Mouse (Mus musculus) effector memory CD4-positive, alpha-beta T cell, adult 7 months (primary cell): ENCODE results near the gene Csrnp1. TPM values are rescaled to one million over a fixed set of nuclear protein-coding genes. Genes with fewer than 3 reads are reported as not detected.

ENCODE experiments used
- polyA plus RNA-seq: library from polyadenylated mRNA; unstranded; fragments of 100-300 nt; shearing (Covaris generic); gene quantifications from one replicate; pipeline ENCODE4 v1.2.1, GENCODE M21; 2017

Gene Csrnp1
- 365 TPM for polyA plus RNA-seq

GRCm38 (mm10) chr9:119984536-119985011, at the start of gene Csrnp1:
Csrnp1 (minus strand) TSS chr9:119984658.

GRCm38 (mm10) chr9:120023086-120023811, 38.8 kb upstream of the Csrnp1 start, which contains the start of gene Xirp1:
Xirp1 (minus strand) TSS chr9:120023598.

GRCm38 (mm10) chr9:119937005-119937773, 47.3 kb downstream of the Csrnp1 start, which contains the start of the genes Gorasp1 and Ttc21a:
Gorasp1 (minus strand) TSS chr9:119937565.
Ttc21a (plus strand) TSS chr9:119937606.

Other genes starting within 250 kb of the Csrnp1 start
- gene Scn11a, start 159.2 kb downstream of the Csrnp1 start, polyA plus RNA-seq = 0.11 TPM
- 58.3 TPM for gene Wdr48, start 89.8 kb downstream of the Csrnp1 start, polyA plus RNA-seq
- gene Gorasp1, start 47.1 kb downstream of the Csrnp1 start, polyA plus RNA-seq = 1.2 TPM
- 0.12 TPM for gene Ttc21a, start 47.1 kb downstream of the Csrnp1 start, polyA plus RNA-seq
- not detected for gene Xirp1, start 38.9 kb upstream of the Csrnp1 start, polyA plus RNA-seq
- 1.3 TPM for gene Cx3cr1, start 85.2 kb upstream of the Csrnp1 start, polyA plus RNA-seq
- 6.7 TPM for gene Ccr8, start 107.5 kb upstream of the Csrnp1 start, polyA plus RNA-seq
- 42.9 TPM for gene Slc25a38, start 125.7 kb upstream of the Csrnp1 start, polyA plus RNA-seq
- gene Rpsa, start 143.0 kb upstream of the Csrnp1 start, polyA plus RNA-seq = 1,578 TPM
- gene Mobp, start 165.0 kb upstream of the Csrnp1 start, polyA plus RNA-seq = 0.60 TPM